Mouse (Mus musculus): Measurements from ENCODE around the gene Stip1. TPM values are rescaled to one million over a fixed set of nuclear protein-coding genes. Genes with fewer than 3 reads are reported as not detected.

The Stip1 gene
- polyA plus RNA-seq, 1 experiment, result 9.2 TPM

GRCm38 (mm10) chr19:6975537-6976521 is 63.9 kb downstream of the Stip1 start, which contains the start of gene Plcb3:
Gene Plcb3, minus strand, starts transcription at chr19:6976470.
- Histone ChIP-seq H3K27me3 (ENCODE audit: control insufficient read depth) (no peaks in the 10 kb centered on the region), H3K4me1 (ENCODE audit: control insufficient read depth) (peaks cover 82% of the 10 kb centered on the region), H3K36me3 (ENCODE audit: control insufficient read depth) (peaks cover 26% of the 10 kb centered on the region), H3K4me3 (replicated peaks) (peak within 1 kb of the TSS; percentile 82), H3K9me3 (ENCODE audit: control insufficient read depth, low read length) (no peaks in the 10 kb centered on the region)
- TF ChIP-seq TAL1 (IDR thresholded peaks at IDR 0.05; ENCODE audit: low read length) (no peak), GATA1 (IDR thresholded peaks at IDR 0.05; ENCODE audit: low read length) (no peak)

- H3K4me3 ChIP-seq (replicated peaks), result peak within 1 kb of the TSS; percentile 82
- H3K27me3 ChIP-seq (ENCODE audit: control insufficient read depth), result no peaks in the 10 kb centered on the region; the same call in none of the 2 replicates
- H3K9me3 ChIP-seq (ENCODE audit: control insufficient read depth, low read length), result no peaks in the 10 kb centered on the region
- H3K36me3 ChIP-seq (ENCODE audit: control insufficient read depth), result peaks cover 26% of the 10 kb centered on the region
- TF ChIP-seq TAL1 (IDR thresholded peaks at IDR 0.05; ENCODE audit: low read length) (no peak), GATA1 (IDR thresholded peaks at IDR 0.05; ENCODE audit: low read length) (no peak)
- H3K4me1 ChIP-seq (ENCODE audit: control insufficient read depth), result peaks cover 90% of the 10 kb centered on the region
Measured at GRCm38 (mm10) chr19:6974211-6975205, 65.3 kb downstream of the Stip1 start, which contains the start of gene Ppp1r14b. Gene Ppp1r14b, plus strand, starts transcription at chr19:6974968.

- H3K9me3 ChIP-seq (ENCODE audit: control insufficient read depth, low read length), result no peaks in the 10 kb centered on the region
Measured at GRCm38 (mm10) chr19:6973581-6974190, 66.1 kb downstream of the Stip1 start.

GRCm38 (mm10) chr19:6972247-6972917 is 67.4 kb downstream of the Stip1 start:
- Histone ChIP-seq H3K4me3 (replicated peaks) (no peak overlapping the region), H3K9me3 (ENCODE audit: control insufficient read depth, low read length) (no peaks in the 10 kb centered on the region), H3K4me1 (ENCODE audit: control insufficient read depth) (peaks cover 90% of the 10 kb centered on the region), H3K27me3 (ENCODE audit: control insufficient read depth) (peaks cover 20% of the 10 kb centered on the region), H3K36me3 (ENCODE audit: control insufficient read depth) (peaks cover 11% of the 10 kb centered on the region)
- TF ChIP-seq TAL1 (IDR thresholded peaks at IDR 0.05; ENCODE audit: low read length) (no peak), GATA1 (IDR thresholded peaks at IDR 0.05; ENCODE audit: low read length) (no peak)

More at GRCm38 (mm10) chr19:6973581-6974190, 66.1 kb downstream of the Stip1 start:
- peak overlapping the region; percentile 82 for H3K4me3 ChIP-seq (replicated peaks)
- peaks cover 24% of the 10 kb centered on the region for H3K36me3 ChIP-seq (ENCODE audit: control insufficient read depth)
- peaks cover 90% of the 10 kb centered on the region for H3K4me1 ChIP-seq (ENCODE audit: control insufficient read depth)
- peaks cover 8% of the 10 kb centered on the region for H3K27me3 ChIP-seq (ENCODE audit: control insufficient read depth)
- TF ChIP-seq TAL1 (IDR thresholded peaks at IDR 0.05; ENCODE audit: low read length) (no peak), GATA1 (IDR thresholded peaks at IDR 0.05; ENCODE audit: low read length) (no peak)

GRCm38 (mm10) chr19:6971644-6972043 is 68.1 kb downstream of the Stip1 start:
- H3K27me3 ChIP-seq (ENCODE audit: control insufficient read depth), result peaks cover 20% of the 10 kb centered on the region
- no peaks in the 10 kb centered on the region for H3K9me3 ChIP-seq (ENCODE audit: control insufficient read depth, low read length)
- H3K4me1 ChIP-seq (ENCODE audit: control insufficient read depth), result peaks cover 91% of the 10 kb centered on the region
- H3K4me3 ChIP-seq (replicated peaks), result no peak overlapping the region
- peaks cover 5% of the 10 kb centered on the region for H3K36me3 ChIP-seq (ENCODE audit: control insufficient read depth)
- no peak for TF ChIP-seq GATA1 (IDR thresholded peaks at IDR 0.05; ENCODE audit: low read length)
- no peak for TF ChIP-seq TAL1 (IDR thresholded peaks at IDR 0.05; ENCODE audit: low read length)

Other genes starting within 250 kb of the Stip1 start
- 0.39 and 0.46 TPM in 2 replicates for gene Rps6ka4, start 199.3 kb downstream of the Stip1 start, polyA plus RNA-seq (2012)
- 0.25 and 0.27 TPM in 2 replicates for gene Ccdc88b, start 181.8 kb downstream of the Stip1 start, polyA plus RNA-seq (2012)
- gene Trmt112, start 130.3 kb downstream of the Stip1 start, polyA plus RNA-seq (2012), result 7.6 and 8.3 TPM in 2 replicates
- 3.8 and 4.5 TPM in 2 replicates for gene Prdx5, start 129.9 kb downstream of the Stip1 start, polyA plus RNA-seq (2012)
- 0.51 and 0.55 TPM in 2 replicates for gene Esrra, start 118.2 kb downstream of the Stip1 start, polyA plus RNA-seq (2012)
- not detected in 2 replicates for gene Catsperz, start 114.6 kb downstream of the Stip1 start, polyA plus RNA-seq (2012)
- gene Kcnk4, start 105.5 kb downstream of the Stip1 start, polyA plus RNA-seq (2012), result not detected in 2 replicates
- 4.3 and 6.1 TPM in 2 replicates for gene Bad, start 98.1 kb downstream of the Stip1 start, polyA plus RNA-seq (2012)
- 1.5 and 2.0 TPM in 2 replicates for gene Gpr137, start 97.5 kb downstream of the Stip1 start, polyA plus RNA-seq (2012)
- gene Ppp1r14b, start 65.0 kb downstream of the Stip1 start, polyA plus RNA-seq (2012), result 15.6 and 17.4 TPM in 2 replicates
- gene Plcb3, start 63.5 kb downstream of the Stip1 start, polyA plus RNA-seq (2012), result 0.12 and 0.22 TPM in 2 replicates
- 24.5 and 29.1 TPM in 2 replicates for gene Fkbp2, start 59.5 kb downstream of the Stip1 start, polyA plus RNA-seq (2012)
- 2.3 and 2.7 TPM in 2 replicates for gene Vegfb, start 52.3 kb downstream of the Stip1 start, polyA plus RNA-seq (2012)
- gene Dnajc4, start 47.4 kb downstream of the Stip1 start, polyA plus RNA-seq (2012), result 3.8 and 5.5 TPM in 2 replicates
- 1.1 and 1.8 TPM in 2 replicates for gene Nudt22, start 43.9 kb downstream of the Stip1 start, polyA plus RNA-seq (2012)
- gene Trpt1, start 43.8 kb downstream of the Stip1 start, polyA plus RNA-seq (2012), result 0.10 and 0.16 TPM in 2 replicates
- gene Fermt3, start 20.5 kb downstream of the Stip1 start, polyA plus RNA-seq (2012), result 48.3 and 49.3 TPM in 2 replicates
- gene Macrod1, start 16.8 kb upstream of the Stip1 start, polyA plus RNA-seq (2012), result 1.3 and 2.0 TPM in 2 replicates
- 0.01 TPM in 1 of 2 replicates, not detected in the other for gene Flrt1, start 65.8 kb upstream of the Stip1 start, polyA plus RNA-seq (2012)
- gene Otub1, start 166.3 kb upstream of the Stip1 start, polyA plus RNA-seq (2012), result 9.4 and 10.1 TPM in 2 replicates
- 63.8 and 69.1 TPM in 2 replicates for gene Cox8a, start 177.6 kb upstream of the Stip1 start, polyA plus RNA-seq (2012)
- 1.7 and 1.8 TPM in 2 replicates for gene Naa40, start 201.2 kb upstream of the Stip1 start, polyA plus RNA-seq (2012)
- 0.14 and 0.20 TPM in 2 replicates for gene Rcor2, start 227.4 kb upstream of the Stip1 start, polyA plus RNA-seq (2012)

Data from erythroblast, embryonic 14.5 days (primary cell).